Mouse (Mus musculus): ENCODE measurements around the gene Chil4.
"Not testable (repeated sequence)": the region's sequence is repeated elsewhere in the genome, so short reads cannot be mapped to it uniquely, and the experiment has no call there.

DNA sequence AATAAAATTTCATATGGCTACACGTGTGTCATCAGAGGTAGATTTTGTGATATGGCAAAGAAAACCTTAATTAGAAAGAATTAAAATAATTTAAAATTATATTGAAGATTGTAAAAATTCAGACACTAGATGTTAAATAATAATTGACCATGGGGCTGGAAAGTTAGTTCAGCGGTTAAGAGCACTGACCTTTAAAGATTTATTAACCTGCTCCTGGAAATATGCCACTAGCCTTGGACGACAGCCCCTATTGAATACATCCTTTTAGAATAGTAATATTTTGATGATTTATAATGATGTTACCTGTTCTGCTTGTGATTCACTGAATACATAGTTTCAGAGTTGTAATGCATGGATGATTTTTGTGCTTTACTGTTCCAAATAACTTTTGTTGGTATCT lies 4.1 kb upstream of the Chil4 start:
- not testable (repeated sequence) for TF ChIP-seq CTCF, EP300 (IDR thresholded peaks at IDR 0.05; ENCODE audit: low read depth)

Data from liver, postnatal 0 days (tissue).